Mouse (Mus musculus) embryonic stem cell, embryonic (primary cell): ENCODE measurements around the gene Olfr763.
"Not testable (repeated sequence)": the region's sequence is repeated elsewhere in the genome, so short reads cannot be mapped to it uniquely, and the experiment has no call there.

Experiments used
- CTCF ChIA-PET, 4 experiments: fragments of 300-600 bp in 2 of 4; fragments of 350-600 bp in 2 of 4; sonication (Branson Sonifier 250); formaldehyde crosslinking; loops; one replicate each; lab custom pipeline; 2022; ENCODE audit warnings: inconsistent platforms in 2 of 4; lab: Charles Lee
- POLR2A ChIA-PET, 4 experiments: fragments of 300-600 bp in 2 of 4; fragments of 350-600 bp in 2 of 4; sonication (Branson Sonifier 250); formaldehyde crosslinking; loops; one replicate each; lab custom pipeline; 2022; ENCODE audit warnings: antibody characterized with exemption in 4 of 4, inconsistent platforms in 1 of 4; lab: Charles Lee

Olfr763 gene

DNA sequence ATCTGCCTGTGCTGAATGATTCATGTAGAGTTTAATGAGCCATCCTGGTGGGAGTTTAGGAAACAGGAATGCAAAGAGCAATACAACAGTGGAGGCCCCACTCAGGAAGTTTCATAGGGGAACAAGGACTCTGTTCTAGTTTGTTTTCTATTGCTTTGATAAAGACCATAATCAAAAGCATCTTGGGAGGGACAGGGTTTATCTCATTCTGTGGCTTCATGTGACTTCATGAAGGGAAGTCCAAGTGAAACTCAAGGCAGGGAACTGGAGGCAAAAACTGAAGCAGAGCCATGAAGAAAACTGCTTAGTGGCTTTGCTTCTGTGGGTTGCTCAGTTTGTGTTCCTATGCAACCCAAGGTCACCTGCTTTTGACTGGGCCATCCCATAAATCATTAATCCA is 3.9 kb downstream of the Olfr763 start:
- POLR2A ChIA-PET: no interaction called here
- CTCF ChIA-PET: no interaction called here

DNA sequence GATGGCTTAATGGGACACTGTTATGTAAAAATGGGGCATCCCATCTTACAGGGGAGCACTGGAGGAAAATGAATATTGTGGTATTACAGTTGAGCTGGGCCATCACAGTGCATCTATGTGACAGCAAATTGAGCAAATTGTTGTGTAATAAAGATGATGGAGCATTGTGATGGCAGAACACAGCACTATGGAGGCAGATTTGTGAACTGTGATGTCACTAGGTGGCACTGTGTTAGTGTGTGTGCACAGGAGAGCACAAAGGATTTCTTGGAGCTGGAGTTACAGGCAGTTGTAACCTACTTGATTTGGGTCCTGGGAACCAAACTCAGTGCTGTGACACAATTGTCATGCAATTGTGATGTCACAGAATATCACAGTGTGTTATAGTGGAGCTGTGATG is 12.7 kb downstream of the Olfr763 start:
- ChIA-PET CTCF (interaction anchor here in 2 of 4 experiments (0.5 to 0.7 kb wide), 2 partner anchors 147 to 1070 kb away, joined by 3 read pairs; no protein-coding TSS in a partner anchor), POLR2A (no interaction called here)

GRCm38 (mm10) chr10:129026018-129026662 is 15.5 kb downstream of the Olfr763 start:
- ChIA-PET POLR2A (interaction anchor here in 1 of 4 experiments (0.6 kb wide), 1 partner anchor 78 kb away, joined by 5 read pairs; no protein-coding TSS in a partner anchor), CTCF (no interaction called here)

- ChIA-PET POLR2A (no interaction called here), CTCF (no interaction called here)
These were observed 17.8 kb downstream of the Olfr763 start for GRCm38 (mm10) chr10:129028343-129028742.

DNA sequence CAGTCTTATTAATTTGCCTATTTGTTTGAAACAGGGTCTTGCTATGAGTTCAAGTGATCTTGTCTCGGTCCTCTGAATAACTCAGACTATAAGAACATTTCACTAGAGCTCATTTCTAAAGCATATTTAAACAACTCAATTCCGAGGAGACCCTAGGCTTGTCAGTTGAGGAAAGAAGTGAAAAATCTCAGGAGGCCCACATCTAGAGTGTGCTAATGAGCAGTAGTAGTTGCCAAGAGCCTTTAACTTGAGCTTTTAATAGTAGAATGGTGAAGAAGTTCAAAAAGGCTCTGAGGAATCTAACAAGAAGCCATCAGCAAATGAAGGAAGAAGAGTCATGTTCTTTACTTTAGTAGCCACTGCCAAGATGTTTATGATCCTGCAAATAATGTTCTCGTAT is 29.2 kb downstream of the Olfr763 start, which contains the start of gene Olfr764-ps1:
Gene Olfr764-ps1 (minus strand): TSS at position 101 of the 400 bp plus-strand sequence.
- ChIA-PET POLR2A (no interaction called here), CTCF (no interaction called here)

DNA sequence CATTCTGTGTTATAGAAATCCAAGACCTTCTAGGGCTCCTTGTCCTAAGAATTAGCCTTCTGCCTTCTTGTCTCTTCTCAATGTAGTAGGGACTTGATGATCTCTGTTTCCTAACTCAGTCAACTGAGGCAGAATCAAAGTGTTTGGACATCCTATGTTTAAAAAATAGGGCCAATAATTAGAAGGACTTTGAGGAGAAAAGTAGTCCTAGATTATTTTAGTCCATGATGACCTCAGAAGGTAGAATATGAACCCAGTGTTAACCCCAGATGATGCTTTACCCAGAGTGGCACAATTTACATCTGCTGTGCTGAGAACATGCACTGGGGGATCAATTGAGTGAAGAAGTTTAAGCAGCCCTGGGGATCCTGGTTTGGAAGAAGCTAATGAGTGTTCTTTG is 39.3 kb downstream of the Olfr763 start, which contains the start of gene Olfr765:
Gene Olfr765 (minus strand): TSS at position 101 of the 400 bp plus-strand sequence.
- POLR2A ChIA-PET, CTCF ChIA-PET: not testable (repeated sequence)
